Mouse (Mus musculus): ENCODE results near the gene Cdk2ap1. TPM values are rescaled to one million over a fixed set of nuclear protein-coding genes. Genes with fewer than 3 reads are reported as not detected.
"Not testable (repeated sequence)": the region's sequence is repeated elsewhere in the genome, so short reads cannot be mapped to it uniquely, and the experiment has no call there.

The Cdk2ap1 gene
- total and polyA plus RNA-seq, 2 experiments = 13.4 to 38.2 TPM

GRCm38 (mm10) chr5:124315941-124316340 lies 46.9 kb downstream of the Cdk2ap1 start:
- Histone ChIP-seq H3K9ac (ENCODE audit: low read depth, low read length) (no peak overlapping the region), H3K4me1 (ENCODE audit: control insufficient read depth, insufficient read depth, low read length) (no peaks in the 10 kb centered on the region), H3K4me3 (ENCODE audit: insufficient read depth, low read depth, low read length) (no peak overlapping the region), H3K36me3 (ENCODE audit: control insufficient read depth, insufficient read depth, low read length) (peaks cover 13% of the 10 kb centered on the region; the same call in 1 of the 2 replicates), H3K79me2 (ENCODE audit: control insufficient read depth, insufficient read depth, low read length) (no peaks in the 10 kb centered on the region), H3K27ac (replicated peaks; ENCODE audit: insufficient read depth, low read depth, low read length) (no peak overlapping the region), H3K27me3 (ENCODE audit: control insufficient read depth, insufficient read depth, low read length) (no peaks in the 10 kb centered on the region)
- no peak for TF ChIP-seq CTCF (IDR thresholded peaks at IDR 0.05; ENCODE audit: low read depth, low read length)
- no peak for TF ChIP-seq POLR2A (IDR thresholded peaks at IDR 0.05; ENCODE audit: extremely low read depth, insufficient read depth, low read length)
- DNase-seq (ENCODE audit: extremely low read depth, low read depth, low spot score) = no peak
- 98% methylated on average over 11 of the region's 11 CpGs for WGBS

- Histone ChIP-seq H3K27ac (replicated peaks; ENCODE audit: insufficient read depth, low read depth, low read length) (no peak overlapping the region), H3K4me1 (ENCODE audit: control insufficient read depth, insufficient read depth, low read length) (no peaks in the 10 kb centered on the region), H3K36me3 (ENCODE audit: control insufficient read depth, insufficient read depth, low read length) (peaks cover 12% of the 10 kb centered on the region; the same call in 1 of the 2 replicates), H3K27me3 (ENCODE audit: control insufficient read depth, insufficient read depth, low read length) (no peaks in the 10 kb centered on the region), H3K79me2 (ENCODE audit: control insufficient read depth, insufficient read depth, low read length) (no peaks in the 10 kb centered on the region), H3K4me3 (ENCODE audit: insufficient read depth, low read depth, low read length) (no peak overlapping the region), H3K9ac (ENCODE audit: low read depth, low read length) (no peak overlapping the region)
- 97% methylated on average over 9 of the region's 9 CpGs for WGBS
- no peak for DNase-seq (ENCODE audit: extremely low read depth, low read depth, low spot score)
- no peak for TF ChIP-seq POLR2A (IDR thresholded peaks at IDR 0.05; ENCODE audit: extremely low read depth, insufficient read depth, low read length)
- no peak for TF ChIP-seq CTCF (IDR thresholded peaks at IDR 0.05; ENCODE audit: low read depth, low read length)
Measured at GRCm38 (mm10) chr5:124315498-124315897, 47.4 kb downstream of the Cdk2ap1 start.

- TF ChIP-seq CTCF (IDR thresholded peaks at IDR 0.05; ENCODE audit: low read depth, low read length) (no peak), POLR2A (IDR thresholded peaks at IDR 0.05; ENCODE audit: extremely low read depth, insufficient read depth, low read length) (no peak)
- Histone ChIP-seq H3K79me2 (ENCODE audit: control insufficient read depth, insufficient read depth, low read length) (no peaks in the 10 kb centered on the region), H3K27me3 (ENCODE audit: control insufficient read depth, insufficient read depth, low read length) (no peaks in the 10 kb centered on the region), H3K4me3 (ENCODE audit: insufficient read depth, low read depth, low read length) (no peak overlapping the region), H3K4me1 (ENCODE audit: control insufficient read depth, insufficient read depth, low read length) (peaks cover 2% of the 10 kb centered on the region; the same call in 1 of the 2 replicates), H3K9ac (ENCODE audit: low read depth, low read length) (no peak overlapping the region), H3K36me3 (ENCODE audit: control insufficient read depth, insufficient read depth, low read length) (peaks cover 7% of the 10 kb centered on the region; the same call in 1 of the 2 replicates), H3K27ac (replicated peaks; ENCODE audit: insufficient read depth, low read depth, low read length) (no peak overlapping the region)
- WGBS = 94% methylated on average over 11 of the region's 11 CpGs
- no peak for DNase-seq (ENCODE audit: extremely low read depth, low read depth, low spot score)
Measured at GRCm38 (mm10) chr5:124310091-124310490, 52.8 kb downstream of the Cdk2ap1 start.

- TF ChIP-seq CTCF (IDR thresholded peaks at IDR 0.05; ENCODE audit: low read depth, low read length) (no peak), POLR2A (IDR thresholded peaks at IDR 0.05; ENCODE audit: extremely low read depth, insufficient read depth, low read length) (no peak)
- Histone ChIP-seq H3K4me1 (ENCODE audit: control insufficient read depth, insufficient read depth, low read length) (peaks cover 2% of the 10 kb centered on the region; the same call in 1 of the 2 replicates), H3K36me3 (ENCODE audit: control insufficient read depth, insufficient read depth, low read length) (peaks cover 4% of the 10 kb centered on the region; the same call in 1 of the 2 replicates), H3K9ac (ENCODE audit: low read depth, low read length) (no peak overlapping the region), H3K79me2 (ENCODE audit: control insufficient read depth, insufficient read depth, low read length) (no peaks in the 10 kb centered on the region), H3K4me3 (ENCODE audit: insufficient read depth, low read depth, low read length) (no peak overlapping the region), H3K27me3 (ENCODE audit: control insufficient read depth, insufficient read depth, low read length) (no peaks in the 10 kb centered on the region), H3K27ac (replicated peaks; ENCODE audit: insufficient read depth, low read depth, low read length) (no peak overlapping the region)
- WGBS = 95% methylated on average over 10 of the region's 10 CpGs
- no peak for DNase-seq (ENCODE audit: extremely low read depth, low read depth, low spot score)
Measured at GRCm38 (mm10) chr5:124309155-124309554, 53.7 kb downstream of the Cdk2ap1 start.

GRCm38 (mm10) chr5:124302853-124303252 lies 60.0 kb downstream of the Cdk2ap1 start:
- WGBS = 90% methylated on average over 6 of the region's 6 CpGs
- H3K36me3 ChIP-seq (ENCODE audit: control insufficient read depth, insufficient read depth, low read length); DNase-seq (ENCODE audit: extremely low read depth, low read depth, low spot score); H3K4me3 ChIP-seq (ENCODE audit: insufficient read depth, low read depth, low read length); H3K79me2 ChIP-seq (ENCODE audit: control insufficient read depth, insufficient read depth, low read length); H3K27ac ChIP-seq (replicated peaks; ENCODE audit: insufficient read depth, low read depth, low read length); H3K4me1 ChIP-seq (ENCODE audit: control insufficient read depth, insufficient read depth, low read length); H3K9ac ChIP-seq (ENCODE audit: low read depth, low read length); H3K27me3 ChIP-seq (ENCODE audit: control insufficient read depth, insufficient read depth, low read length): not testable (repeated sequence)

GRCm38 (mm10) chr5:124300132-124300531 lies 62.8 kb downstream of the Cdk2ap1 start:
- TF ChIP-seq POLR2A (IDR thresholded peaks at IDR 0.05; ENCODE audit: extremely low read depth, insufficient read depth, low read length) (no peak), CTCF (IDR thresholded peaks at IDR 0.05; ENCODE audit: low read depth, low read length) (no peak)
- 81% methylated on average over 4 of the region's 4 CpGs for WGBS

More at GRCm38 (mm10) chr5:124300132-124300531, 62.8 kb downstream of the Cdk2ap1 start:
- Histone ChIP-seq H3K36me3 (ENCODE audit: control insufficient read depth, insufficient read depth, low read length) (peaks cover 3% of the 10 kb centered on the region; the same call in 1 of the 2 replicates), H3K79me2 (ENCODE audit: control insufficient read depth, insufficient read depth, low read length) (no peaks in the 10 kb centered on the region), H3K9ac (ENCODE audit: low read depth, low read length) (no peak overlapping the region), H3K27me3 (ENCODE audit: control insufficient read depth, insufficient read depth, low read length) (no peaks in the 10 kb centered on the region), H3K4me1 (ENCODE audit: control insufficient read depth, insufficient read depth, low read length) (no peaks in the 10 kb centered on the region), H3K27ac (replicated peaks; ENCODE audit: insufficient read depth, low read depth, low read length) (no peak overlapping the region), H3K4me3 (ENCODE audit: insufficient read depth, low read depth, low read length) (no peak overlapping the region)
- no peak for DNase-seq (ENCODE audit: extremely low read depth, low read depth, low spot score)
